Mouse (Mus musculus) spleen, adult 2 months (tissue): Measurements from ENCODE around the gene Top2a. TPM values are rescaled to one million over a fixed set of nuclear protein-coding genes. Genes with fewer than 3 reads are reported as not detected.
A peak's percentile ranks its signal among the peaks of the same experiment; 100 is the strongest.

Experiments used
- DNase-seq, 2 experiments: peaks; one replicate each; pipeline versions ENCODE4 v3.0.0 to v3.0.0-alpha.2; 2012 to 2021; ENCODE audit warnings: low spot score in 2 of 2, low read depth in 1 of 2
- H3K27ac ChIP-seq: fragments of 200-500 bp; 2 replicates; pipeline ENCODE4 v1.5.1; 2012; ENCODE audit warnings: low read length, inconsistent platforms; ENCODE audit not compliant: insufficient read depth
- H3K27me3 ChIP-seq: fragments of 200-500 bp; 2 replicates; pipeline ENCODE4 v1.6.1; 2012; ENCODE audit warnings: mild to moderate bottlenecking, moderate library complexity, low read length, inconsistent platforms; ENCODE audit not compliant: control insufficient read depth, insufficient read depth
- H3K36me3 ChIP-seq: fragments of 200-500 bp; 2 replicates; pipeline ENCODE4 v1.6.1; 2012; ENCODE audit warnings: mild to moderate bottlenecking, low read length, inconsistent platforms; ENCODE audit not compliant: control insufficient read depth, insufficient read depth
- H3K4me1 ChIP-seq: fragments of 200-500 bp; 2 replicates; pipeline ENCODE4 v1.6.1; 2011; ENCODE audit warnings: inconsistent platforms; ENCODE audit not compliant: control insufficient read depth, insufficient read depth, insufficient read length
- H3K4me3 ChIP-seq: fragments of 200-500 bp; 2 replicates; pipeline ENCODE4 v1.5.1; 2011; ENCODE audit warnings: mild to moderate bottlenecking, inconsistent platforms; ENCODE audit not compliant: insufficient read depth, insufficient read length; ENCODE audit errors: extremely low read depth
- CTCF ChIP-seq: fragments of 200-500 bp; IDR thresholded peaks from 2 replicates; pipeline ENCODE4 v1.5.1; 2011; ENCODE audit warnings: mild to moderate bottlenecking, inconsistent platforms; ENCODE audit not compliant: insufficient read depth, insufficient read length, insufficient replicate concordance; ENCODE audit errors: extremely low read depth
- POLR2A ChIP-seq: fragments of 200-500 bp; IDR thresholded peaks from 2 replicates; pipeline ENCODE4 v1.6.1; 2011; ENCODE audit warnings: low read depth, low read length, inconsistent platforms
- WGBS: fragments of 180-500 bp; shearing (Covaris S2); methylation state at CpG from one replicate; pipeline ENCODE4 v1.1.7; 2018; 5-methylcytosine and 5-hydroxymethylcytosine counted together
- polyA plus RNA-seq: library from polyadenylated mRNA; depleted of rRNA; stranded (reverse); fragments of >200 nt; gene quantifications from 2 replicates; pipeline ENCODE4 v1.2.3, GENCODE M21; 2012

The Top2a gene
- polyA plus RNA-seq, 1 experiment = 5.4 TPM

DNA sequence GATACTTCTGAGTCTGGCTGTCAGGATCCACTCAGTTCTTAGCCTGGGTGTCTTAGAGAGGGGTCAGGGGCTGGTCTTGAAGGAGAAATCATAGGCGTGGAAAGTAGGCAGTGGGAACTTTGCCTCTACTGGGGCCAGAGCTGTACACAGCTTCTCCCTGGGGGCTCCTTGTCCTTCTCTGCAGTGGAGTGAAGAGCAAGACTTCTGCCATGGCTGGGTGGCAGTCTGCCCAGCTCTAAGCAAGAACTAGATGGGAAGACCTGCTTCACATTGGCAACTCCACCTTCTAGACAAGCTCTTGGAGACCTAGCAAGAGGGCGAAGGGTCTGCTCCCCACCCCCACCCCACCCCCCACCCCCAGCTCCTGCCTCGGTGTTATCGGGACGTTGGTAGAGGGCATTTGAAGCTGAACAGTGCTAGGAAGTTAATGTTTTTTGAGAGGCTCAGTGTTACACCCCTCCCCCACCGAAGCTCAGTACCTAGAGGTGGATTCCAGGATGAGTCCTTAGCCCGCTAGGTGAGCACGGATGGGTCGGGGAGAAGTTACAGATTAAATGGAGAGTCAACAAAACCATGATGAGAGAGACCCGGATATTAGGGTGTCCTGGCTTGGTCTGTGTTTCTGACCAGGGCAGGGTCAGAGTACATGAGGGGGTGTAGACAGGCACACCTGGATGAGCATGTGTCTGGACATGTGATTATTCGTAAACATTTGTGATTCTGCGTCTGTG is 21.3 kb upstream of the Top2a start:
- 83% methylated on average over 12 of the region's 12 CpGs for WGBS
- peaks cover 18% of the 10 kb centered on the region for H3K4me1 ChIP-seq
- H3K27ac ChIP-seq = no peak overlapping the region
- H3K4me3 ChIP-seq = no peak overlapping the region
- no peaks in the 10 kb centered on the region for H3K36me3 ChIP-seq
- TF ChIP-seq POLR2A = no peak
- TF ChIP-seq CTCF = no peak
- peaks cover 10% of the 10 kb centered on the region for H3K27me3 ChIP-seq
- no peak for DNase-seq

DNA sequence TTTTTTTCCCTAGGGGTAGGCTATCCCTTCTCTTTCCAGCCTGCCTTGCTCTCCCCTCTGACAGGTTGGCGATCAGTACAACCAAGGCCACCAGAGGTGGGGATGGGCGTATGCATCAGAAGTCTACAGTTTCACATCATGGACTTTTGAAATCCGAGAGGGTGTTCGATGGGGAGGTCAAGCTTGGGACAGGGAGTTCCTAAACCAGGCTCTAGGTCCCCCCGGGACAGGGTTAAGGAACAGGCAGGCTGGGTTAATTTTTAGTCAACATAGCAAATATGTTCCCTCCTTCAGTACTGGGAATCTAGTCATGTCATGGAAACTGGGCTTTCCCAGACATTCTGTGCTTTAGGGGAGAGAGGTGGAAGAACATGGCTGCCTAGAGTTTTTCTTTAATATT is 20.3 kb upstream of the Top2a start:
- no peak for DNase-seq
- 91% methylated on average over 5 of the region's 5 CpGs for WGBS

DNA sequence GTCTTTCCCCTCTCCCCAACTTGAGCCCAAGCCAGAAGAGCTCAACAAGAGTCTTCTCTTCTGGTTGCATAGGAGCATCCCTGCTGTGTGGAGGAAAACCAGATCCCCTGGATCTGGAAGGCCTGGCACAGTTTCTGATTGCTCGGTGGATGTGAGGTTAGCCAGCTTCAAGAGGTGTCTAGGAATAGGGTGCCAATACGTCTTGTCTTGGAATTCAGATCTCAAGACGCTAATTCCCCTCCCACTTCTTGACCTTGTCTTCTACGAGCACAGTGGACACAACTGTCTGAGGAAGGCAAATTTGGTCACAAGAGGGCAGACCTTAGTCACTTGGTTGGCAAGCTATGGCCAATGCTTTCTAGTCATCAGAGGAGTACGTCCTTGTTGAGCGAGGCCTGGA is 19.6 kb upstream of the Top2a start:
- TF ChIP-seq POLR2A (no peak), CTCF (no peak)
- Histone ChIP-seq H3K27me3 (peaks cover 10% of the 10 kb centered on the region), H3K4me3 (no peak overlapping the region), H3K36me3 (no peaks in the 10 kb centered on the region), H3K27ac (no peak overlapping the region), H3K4me1 (peaks cover 19% of the 10 kb centered on the region)
- WGBS = 69% methylated on average over 6 of the region's 6 CpGs
- no peak for DNase-seq

More for the DNA sequence above, 20.3 kb upstream of the Top2a start:
- H3K4me3 ChIP-seq = no peak overlapping the region
- no peak overlapping the region for H3K27ac ChIP-seq
- no peak for TF ChIP-seq POLR2A
- no peak for TF ChIP-seq CTCF
- H3K4me1 ChIP-seq = peaks cover 19% of the 10 kb centered on the region
- H3K27me3 ChIP-seq = peaks cover 10% of the 10 kb centered on the region
- H3K36me3 ChIP-seq = no peaks in the 10 kb centered on the region

DNA sequence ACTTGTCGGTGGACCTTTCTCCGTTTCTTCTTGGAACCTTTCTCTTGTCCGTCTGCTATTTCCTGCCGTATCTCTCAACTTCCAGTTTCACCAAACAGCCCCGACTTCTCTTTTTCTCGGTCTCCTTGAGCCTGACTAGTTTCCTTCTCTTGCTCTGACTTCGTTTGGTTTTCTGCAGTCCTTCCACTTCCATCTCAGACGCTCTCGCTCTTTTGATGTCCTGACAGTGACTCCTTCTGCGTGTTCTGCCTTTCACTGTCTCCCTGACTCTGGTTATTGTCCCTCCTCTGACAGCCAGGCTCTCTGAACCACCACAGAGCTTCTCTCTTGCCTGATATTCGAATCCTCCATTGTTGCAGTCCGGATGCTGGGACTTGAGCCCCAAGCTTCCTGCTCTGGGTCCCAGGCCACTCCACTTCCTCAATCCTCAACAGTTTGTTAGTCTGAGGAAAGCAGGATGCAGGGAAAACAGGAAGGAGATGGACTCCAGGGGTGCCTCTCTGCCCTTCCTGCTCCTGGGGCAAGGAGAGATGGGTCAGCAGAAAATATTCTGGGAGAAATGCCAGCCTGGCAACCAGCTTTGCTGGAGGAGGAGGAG is 18.9 kb upstream of the Top2a start:
- Histone ChIP-seq H3K27ac (peak overlapping the region; percentile 67), H3K4me1 (peaks cover 19% of the 10 kb centered on the region), H3K4me3 (peak overlapping the region; percentile 60), H3K27me3 (peaks cover 10% of the 10 kb centered on the region), H3K36me3 (no peaks in the 10 kb centered on the region)
- DNase-seq = no peak
- WGBS = 1% methylated on average over 12 of the region's 12 CpGs
- TF ChIP-seq CTCF = no peak

DNA sequence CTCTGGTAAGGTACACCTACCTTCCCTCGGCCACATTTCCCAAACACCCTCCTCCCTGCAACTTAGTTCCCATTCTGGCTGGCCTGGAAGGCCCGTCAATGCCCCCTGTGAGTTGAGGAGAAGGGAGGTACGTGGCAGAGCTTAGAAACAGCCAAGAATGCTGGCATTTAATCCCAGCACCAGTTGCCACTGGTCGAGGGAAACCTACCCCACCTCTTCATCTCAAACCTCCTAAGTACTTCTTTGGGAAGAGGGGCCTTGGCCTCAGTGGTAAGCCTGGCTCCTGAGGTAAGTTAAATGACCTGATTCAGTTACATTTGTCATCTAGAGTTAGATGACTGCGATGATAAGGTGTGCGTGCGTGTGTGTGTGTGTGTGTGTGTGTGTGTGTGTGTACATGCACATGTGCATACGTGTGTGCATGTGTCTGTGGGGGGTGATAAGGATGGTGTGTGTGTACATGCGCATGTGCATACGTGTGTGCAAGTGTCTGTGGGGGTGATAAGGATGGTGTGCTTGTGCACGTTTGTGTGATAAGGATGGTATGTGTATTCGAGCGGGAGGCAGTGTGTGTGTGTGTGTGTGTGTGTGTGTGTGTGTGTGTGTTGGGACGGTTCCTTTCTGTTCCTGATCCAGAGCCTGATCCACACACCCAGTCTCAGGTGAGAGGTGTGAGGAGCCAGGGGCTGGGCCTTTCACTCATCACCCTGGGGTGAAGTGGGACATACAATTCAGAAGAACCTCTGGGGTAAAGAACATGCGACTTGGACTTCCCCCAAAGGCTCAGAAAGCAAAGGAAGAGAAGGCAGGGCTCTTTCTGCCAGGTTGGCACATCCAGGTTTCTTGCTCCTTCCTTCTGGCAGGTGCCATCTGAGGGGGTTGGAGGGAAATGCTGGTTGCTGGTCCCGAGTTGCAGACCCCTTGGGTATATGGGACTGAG is 18.1 kb upstream of the Top2a start:
- peaks cover 19% of the 10 kb centered on the region for H3K4me1 ChIP-seq
- TF ChIP-seq CTCF (no peak), POLR2A (no peak)
- H3K27ac ChIP-seq = peak overlapping the region; percentile 67
- WGBS = 20% methylated on average over 16 of the region's 16 CpGs
- DNase-seq = no peak
- peak overlapping the region; percentile 60 for H3K4me3 ChIP-seq
- H3K36me3 ChIP-seq = no peaks in the 10 kb centered on the region
- H3K27me3 ChIP-seq = peaks cover 10% of the 10 kb centered on the region

DNA sequence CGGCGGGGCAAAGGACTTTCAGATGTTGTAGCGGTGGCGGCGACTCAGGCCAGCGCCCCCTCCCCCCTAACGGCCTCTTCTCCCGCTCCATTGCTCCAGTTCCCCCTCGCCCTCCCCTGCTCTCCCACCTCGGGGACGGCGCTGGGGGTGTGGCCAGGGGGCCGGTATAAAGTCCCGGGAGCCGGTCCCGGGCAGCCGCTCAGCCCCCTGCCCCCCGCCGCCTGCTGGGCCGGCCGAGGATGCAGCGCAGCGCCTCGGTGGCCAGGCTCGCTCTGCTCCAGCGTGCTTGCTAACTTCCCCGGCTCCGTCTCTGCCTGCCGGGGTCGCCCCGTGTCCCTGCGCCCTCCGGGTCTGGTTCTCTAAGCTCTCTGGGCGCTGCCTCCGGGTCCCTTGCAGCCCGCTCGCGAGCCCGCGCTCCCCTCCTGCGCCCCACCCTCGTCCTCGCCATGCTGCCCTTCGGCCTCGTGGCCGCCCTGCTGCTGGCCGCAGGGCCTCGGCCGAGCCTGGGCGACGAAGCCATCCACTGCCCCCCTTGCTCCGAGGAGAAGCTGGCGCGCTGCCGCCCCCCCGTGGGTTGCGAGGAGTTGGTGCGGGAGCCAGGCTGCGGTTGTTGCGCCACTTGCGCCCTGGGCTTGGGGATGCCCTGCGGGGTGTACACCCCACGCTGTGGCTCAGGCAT is 17.2 kb upstream of the Top2a start, which contains the start of gene Igfbp4:
Gene Igfbp4, plus strand, starts transcription at position 194 of the 679 bp plus-strand sequence.
- peaks cover 10% of the 10 kb centered on the region for H3K27me3 ChIP-seq
- WGBS = under 1% methylated on average over 62 of the region's 63 CpGs

More for the DNA sequence above, 17.2 kb upstream of the Top2a start, which contains the start of gene Igfbp4:
- Histone ChIP-seq H3K4me1 (peaks cover 19% of the 10 kb centered on the region), H3K4me3 (peak within 1 kb of the TSS; percentile 60), H3K27ac (peak within 1 kb of the TSS; percentile 67), H3K36me3 (no peaks in the 10 kb centered on the region)
- peak in 1 of 2 experiments; percentile 25 for DNase-seq
- TF ChIP-seq CTCF = no peak
- no peak for TF ChIP-seq POLR2A
